Comparison of ENCODE assay signal across 10 mouse cellular contexts in genomic region chr5:93282446-93283107, GRCm38 (mm10). TPM values are rescaled to one million over a fixed set of nuclear protein-coding genes. Genes with fewer than 3 reads are reported as not detected.
DNase-seq lines count a peak whose midpoint lies in the region; ATAC-seq and TF ChIP-seq lines count a peak whose summit lies in the region.
"Had no signal": no experiment of that assay in that cellular context is flagged by ENCODE, and none has a peak within 500 bp of the region (broad histone marks: within the 10 kb centered on the region; RNA-seq: fewer than 3 reads in every experiment).

No protein-coding gene starts in this region.

- 80% methylated on average over 14 of the region's 14 CpGs for WGBS in embryonic facial prominence, embryonic 10.5 days
- 67% methylated on average over 14 of the region's 14 CpGs for WGBS in intestine, embryonic 16.5 days
- 82% methylated on average over 14 of the region's 14 CpGs for WGBS in forebrain, embryonic 16.5 days
- 82% methylated on average over 14 of the region's 14 CpGs for WGBS in hindbrain, embryonic 10.5 days

- peaks cover 34% of the 10 kb centered on the region for H3K4me1 ChIP-seq in G1E (ENCODE audit: insufficient read depth, low read depth, low read length)
- H3K4me1 ChIP-seq in embryonic facial prominence, embryonic 10.5 days = no peaks in the 10 kb centered on the region
- 0 out of 2 replicates have a peak, but pooled peaks cover 3% of the 10 kb centered on the region for H3K4me1 ChIP-seq in intestine, embryonic 16.5 days (ENCODE audit: control insufficient read depth, insufficient read depth, low read length)
- H3K4me1 ChIP-seq in forebrain, embryonic 16.5 days (replicated peaks; ENCODE audit: control insufficient read depth, insufficient read depth, low read length) = no peaks in the 10 kb centered on the region
- H3K4me1 ChIP-seq in hindbrain, embryonic 10.5 days (replicated peaks) = no peaks in the 10 kb centered on the region
- H3K4me1 ChIP-seq: midbrain, embryonic 12.5 days had no signal

- peak overlapping the region; percentile 48; the same call in 1 of the 2 replicates for H3K4me3 ChIP-seq in G1E (ENCODE audit: low read depth, low read length)
- no peak overlapping the region for H3K4me3 ChIP-seq in embryonic facial prominence, embryonic 10.5 days
- no peak overlapping the region for H3K4me3 ChIP-seq in intestine, embryonic 16.5 days (ENCODE audit: low read length)
- no peak overlapping the region for H3K4me3 ChIP-seq in forebrain, embryonic 16.5 days (replicated peaks; ENCODE audit: low read length)
- H3K4me3 ChIP-seq in hindbrain, embryonic 10.5 days = no peak overlapping the region
- H3K4me3 ChIP-seq: erythroblast, embryonic 14.5 days; midbrain, embryonic 12.5 days had no signal

- no peak overlapping the region for H3K9ac ChIP-seq in intestine, embryonic 16.5 days (ENCODE audit: low read depth, low read length)
- H3K9ac ChIP-seq in forebrain, embryonic 16.5 days (replicated peaks; ENCODE audit: low read depth, low read length) = no peak overlapping the region
- H3K9ac ChIP-seq: midbrain, embryonic 12.5 days had no signal

- peak; percentile 41 for ATAC-seq in G1E (ENCODE audit: extremely low read depth, insufficient number of reproducible peaks, low FRiP score, poor library complexity, severe bottlenecking)
- peak; percentile 78 for ATAC-seq in intestine, embryonic 16.5 days
- ATAC-seq in forebrain, embryonic 16.5 days = no peak

- no peak for DNase-seq in G1E (ENCODE audit: low spot score)
- DNase-seq in embryonic facial prominence, embryonic 10.5 days (ENCODE audit: low spot score) = peak; percentile 37
- DNase-seq in lung, postnatal 10 days = peak; percentile 71
- DNase-seq in spleen, postnatal 4 days (ENCODE audit: low spot score in 2 of 2) = no peak
- no peak for DNase-seq in right cerebral cortex, adult 18-20 months
- no peak for DNase-seq in hindbrain, embryonic 10.5 days (ENCODE audit: low spot score)

- no peak overlapping the region for H3K27ac ChIP-seq in embryonic facial prominence, embryonic 10.5 days (replicated peaks)
- H3K27ac ChIP-seq in intestine, embryonic 16.5 days (ENCODE audit: low read length) = no peak overlapping the region
- no peak overlapping the region for H3K27ac ChIP-seq in forebrain, embryonic 16.5 days (ENCODE audit: low read length)
- no peak overlapping the region for H3K27ac ChIP-seq in hindbrain, embryonic 10.5 days
- H3K27ac ChIP-seq: midbrain, embryonic 12.5 days had no signal

- 0 out of 2 replicates have a peak, but pooled peaks cover 3% of the 10 kb centered on the region for H3K27me3 ChIP-seq in G1E (ENCODE audit: insufficient read depth, low read length)
- H3K27me3 ChIP-seq in embryonic facial prominence, embryonic 10.5 days (replicated peaks; ENCODE audit: low read depth, poor library complexity, severe bottlenecking) = no peaks in the 10 kb centered on the region
- H3K27me3 ChIP-seq in intestine, embryonic 16.5 days (replicated peaks; ENCODE audit: control insufficient read depth, insufficient read depth, low read length) = no peaks in the 10 kb centered on the region
- H3K27me3 ChIP-seq in forebrain, embryonic 16.5 days (replicated peaks; ENCODE audit: control insufficient read depth, insufficient read depth, low read length) = no peaks in the 10 kb centered on the region
- no peaks in the 10 kb centered on the region for H3K27me3 ChIP-seq in hindbrain, embryonic 10.5 days (ENCODE audit: insufficient read depth, poor library complexity, severe bottlenecking)
- H3K27me3 ChIP-seq: midbrain, embryonic 12.5 days had no signal

- H3K4me2 ChIP-seq in intestine, embryonic 16.5 days (ENCODE audit: low read depth, low read length) = no peak overlapping the region
- H3K4me2 ChIP-seq in forebrain, embryonic 16.5 days (ENCODE audit: low read length) = no peak overlapping the region
- H3K4me2 ChIP-seq: midbrain, embryonic 12.5 days had no signal

- H3K9me3 ChIP-seq in G1E (replicated peaks) = no peaks in the 10 kb centered on the region
- no peaks in the 10 kb centered on the region for H3K9me3 ChIP-seq in embryonic facial prominence, embryonic 10.5 days
- H3K9me3 ChIP-seq in intestine, embryonic 16.5 days (ENCODE audit: control insufficient read depth, low read length) = no peaks in the 10 kb centered on the region
- H3K9me3 ChIP-seq in forebrain, embryonic 16.5 days (ENCODE audit: control insufficient read depth, low read length) = no peaks in the 10 kb centered on the region
- H3K9me3 ChIP-seq in hindbrain, embryonic 10.5 days = no peaks in the 10 kb centered on the region
- H3K9me3 ChIP-seq: midbrain, embryonic 12.5 days had no signal

- H3K36me3 ChIP-seq in G1E (replicated peaks) = peaks cover 10% of the 10 kb centered on the region
- H3K36me3 ChIP-seq in embryonic facial prominence, embryonic 10.5 days (replicated peaks) = peaks cover 17% of the 10 kb centered on the region
- H3K36me3 ChIP-seq in intestine, embryonic 16.5 days (ENCODE audit: control insufficient read depth, insufficient read depth, low read length) = no peaks in the 10 kb centered on the region
- H3K36me3 ChIP-seq in forebrain, embryonic 16.5 days (ENCODE audit: control insufficient read depth, insufficient read depth) = peaks cover 9% of the 10 kb centered on the region
- peaks cover 9% of the 10 kb centered on the region for H3K36me3 ChIP-seq in hindbrain, embryonic 10.5 days

- no peak for TF ChIP-seq CTCF in G1E (IDR thresholded peaks at IDR 0.05; ENCODE audit: low read depth, low read length)

RNA-seq across cellular contexts. Expression of gene Ccng2, which starts 15.5 kb away (rescaled TPM):
- total RNA-seq in G1E (2014; fragmentation: Nextera tagmentation) (110 and 117 TPM in 2 replicates), G1E (2017) (215 and 251 TPM in 2 replicates)
- 30.9 and 35.2 TPM in 2 replicates for polyA plus RNA-seq in G1E (2012)
- polyA plus RNA-seq in embryonic facial prominence, embryonic 10.5 days (2016; fragmentation: Nextera tagmentation; extraction: Ambion mirVana) = 52.8 and 55.1 TPM in 2 replicates
- polyA plus RNA-seq in intestine, embryonic 16.5 days (2015; fragmentation: Nextera tagmentation; extraction: Ambion mirVana) = 27.3 and 30.8 TPM in 2 replicates
- polyA plus RNA-seq in forebrain, embryonic 16.5 days (2015; fragmentation: Nextera tagmentation; extraction: Ambion mirVana) = 149 and 198 TPM in 2 replicates
- polyA plus RNA-seq in hindbrain, embryonic 10.5 days (2016; fragmentation: Nextera tagmentation; extraction: Ambion mirVana) = 50.9 and 67.0 TPM in 2 replicates

Comparison
In these comparisons a context has a peak if more than half of its experiments do, and no peak if none do; other contexts are left out.
1. DNase-seq: peak in embryonic facial prominence, embryonic 10.5 days (single experiment) and lung, postnatal 10 days (single experiment); none in G1E (single experiment), spleen, postnatal 4 days (0 of 2), right cerebral cortex, adult 18-20 months (single experiment) and hindbrain, embryonic 10.5 days (single experiment).